Mouse (Mus musculus): ENCODE results near the gene Pigx.

The Pigx gene

GRCm38 (mm10) chr16:32058817-32059216, 40.7 kb downstream of the Pigx start:
- no peak for DNase-seq (ENCODE audit: low spot score)

- no peak for DNase-seq (ENCODE audit: low spot score)
Observed at GRCm38 (mm10) chr16:32042367-32042766, 57.2 kb downstream of the Pigx start.

Data from ovary, postnatal 36 days (tissue).